Mouse (Mus musculus) heart, embryonic 15.5 days (tissue): Measurements from ENCODE around the gene Emilin3. TPM values are rescaled to one million over a fixed set of nuclear protein-coding genes. Genes with fewer than 3 reads are reported as not detected.
A peak's percentile ranks its signal among the peaks of the same experiment; 100 is the strongest.

Source experiments
- ATAC-seq: fragments of 200-750 bp; cut with Nextera tagmentation; replicated peaks from 2 replicates; pipeline ENCODE4 v1.8.0; 2017; ENCODE audit warnings: low read depth, moderate TSS enrichment; ENCODE audit not compliant: insufficient number of reproducible peaks, insufficient read depth, low FRiP score
- H3K27ac ChIP-seq: fragments of 300-500 bp; sonication (generic); 2 replicates; pipeline ENCODE4 v1.5.1; 2015; ENCODE audit warnings: mild to moderate bottlenecking, inconsistent platforms
- H3K27me3 ChIP-seq: fragments of 300-500 bp; sonication (generic); 2 replicates; pipeline ENCODE4 v1.6.1; 2015; ENCODE audit warnings: inconsistent platforms
- H3K36me3 ChIP-seq: fragments of 300-500 bp; sonication (generic); 2 replicates; pipeline ENCODE4 v1.6.1; 2015; ENCODE audit warnings: mild to moderate bottlenecking, inconsistent platforms
- H3K4me1 ChIP-seq: fragments of 300-500 bp; sonication (generic); replicated peaks from 2 replicates; pipeline ENCODE4 v1.6.1; 2015; ENCODE audit warnings: inconsistent platforms
- H3K4me2 ChIP-seq: fragments of 300-500 bp; sonication (generic); 2 replicates; pipeline ENCODE4 v1.6.1; 2015; ENCODE audit warnings: inconsistent platforms, mild to moderate bottlenecking, moderate library complexity
- H3K4me3 ChIP-seq: fragments of 300-500 bp; sonication (generic); 2 replicates; pipeline ENCODE4 v1.5.1; 2015; ENCODE audit warnings: mild to moderate bottlenecking, inconsistent platforms
- H3K9ac ChIP-seq: fragments of 300-500 bp; sonication (generic); 2 replicates; pipeline ENCODE4 v1.6.1; 2015; ENCODE audit warnings: mild to moderate bottlenecking, inconsistent platforms
- H3K9me3 ChIP-seq: fragments of 300-500 bp; sonication (generic); replicated peaks from 2 replicates; pipeline ENCODE4 v1.6.1; 2016; ENCODE audit warnings: inconsistent platforms
- WGBS: fragments of 180-500 bp; shearing (Covaris S2); methylation state at CpG from one replicate; pipeline ENCODE4 v1.1.7; 2015; ENCODE audit warnings: mixed read lengths; 5-methylcytosine and 5-hydroxymethylcytosine counted together
- polyA plus RNA-seq: library from polyadenylated mRNA; unstranded; fragments of >200 nt; fragmentation: Nextera tagmentation; extraction: Ambion mirVana; gene quantifications from 2 replicates; pipeline ENCODE4 v1.2.1, GENCODE M21; 2015

The Emilin3 gene
- polyA plus RNA-seq, 1 experiment from 2014 or later = 1.7 TPM

DNA sequence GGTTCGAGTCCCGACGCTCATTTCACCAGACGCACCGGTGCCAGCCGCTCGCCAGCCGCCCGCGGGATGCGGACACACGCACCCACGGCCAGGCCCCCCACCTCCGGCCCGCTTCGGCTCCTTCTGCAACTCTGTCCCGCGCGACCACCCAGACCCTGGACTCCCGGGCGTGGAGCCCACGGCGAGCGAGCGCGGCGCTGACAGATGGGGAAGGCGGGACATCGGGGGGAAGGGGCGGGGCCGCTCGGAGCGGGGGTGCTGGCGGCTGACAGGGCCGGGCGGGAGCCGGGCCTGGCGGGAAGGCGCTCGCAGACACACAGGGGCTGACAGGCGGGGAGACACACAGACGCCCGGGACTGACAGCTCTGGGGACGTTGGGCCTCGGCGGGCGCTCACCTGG, 39.7 kb downstream of the Emilin3 start:
- Histone ChIP-seq H3K9ac (peak overlapping the region; percentile 100), H3K27me3 (no peaks in the 10 kb centered on the region), H3K27ac (peak overlapping the region; percentile 99), H3K4me2 (peak overlapping the region; percentile 87), H3K4me3 (peak overlapping the region; percentile 99), H3K4me1 (peaks cover 10% of the 10 kb centered on the region), H3K9me3 (no peaks in the 10 kb centered on the region), H3K36me3 (no peaks in the 10 kb centered on the region)
- under 1% methylated on average over 43 of the region's 47 CpGs for WGBS
- ATAC-seq = peak; percentile 88

GRCm38 (mm10) chr2:160871310-160871709, 40.8 kb downstream of the Emilin3 start:
- Histone ChIP-seq H3K4me2 (no peak overlapping the region; the same call in 1 of the 2 replicates), H3K9ac (no peak overlapping the region), H3K27me3 (no peaks in the 10 kb centered on the region), H3K9me3 (no peaks in the 10 kb centered on the region), H3K4me1 (peaks cover 10% of the 10 kb centered on the region), H3K4me3 (no peak overlapping the region; the same call in 1 of the 2 replicates), H3K36me3 (no peaks in the 10 kb centered on the region), H3K27ac (no peak overlapping the region)
- 77% methylated on average over 3 of the region's 3 CpGs for WGBS
- ATAC-seq = no peak

DNA sequence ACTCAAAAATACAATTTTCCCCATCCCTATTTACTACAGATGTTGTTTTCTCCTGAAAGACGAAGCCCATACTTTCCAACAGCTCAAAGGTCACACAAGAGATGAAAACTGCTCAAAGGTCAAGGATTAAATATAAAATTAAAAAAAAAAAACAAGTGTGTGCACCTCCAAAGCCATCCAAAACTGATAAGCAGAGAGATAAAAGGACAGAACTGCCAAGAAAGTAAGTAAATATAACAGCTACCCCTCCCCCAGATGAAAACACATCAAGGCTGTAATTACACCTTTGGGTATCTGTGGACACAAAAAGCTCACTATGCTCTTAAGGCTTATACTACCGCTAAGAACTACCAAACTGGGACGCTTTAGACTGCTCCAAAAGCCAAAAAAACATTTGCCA, 42.7 kb downstream of the Emilin3 start:
- Histone ChIP-seq H3K9ac (no peak overlapping the region), H3K4me2 (no peak overlapping the region), H3K27me3 (no peaks in the 10 kb centered on the region), H3K4me3 (no peak overlapping the region), H3K36me3 (no peaks in the 10 kb centered on the region), H3K4me1 (peaks cover 10% of the 10 kb centered on the region), H3K27ac (no peak overlapping the region), H3K9me3 (no peaks in the 10 kb centered on the region)
- WGBS = 78% methylated on average over 3 of the region's 3 CpGs
- no peak for ATAC-seq

- H3K9me3 ChIP-seq = no peaks in the 10 kb centered on the region
- no peak for ATAC-seq
- H3K4me1 ChIP-seq = no peaks in the 10 kb centered on the region; the same call in 1 of the 2 replicates
- H3K27ac ChIP-seq = no peak overlapping the region
- 88% methylated on average over 2 of the region's 2 CpGs for WGBS
- H3K4me2 ChIP-seq = no peak overlapping the region
- H3K9ac ChIP-seq = no peak overlapping the region
- H3K4me3 ChIP-seq = no peak overlapping the region
- no peaks in the 10 kb centered on the region for H3K27me3 ChIP-seq
- no peaks in the 10 kb centered on the region for H3K36me3 ChIP-seq
Measured at GRCm38 (mm10) chr2:160865266-160865665, 46.9 kb downstream of the Emilin3 start.

DNA sequence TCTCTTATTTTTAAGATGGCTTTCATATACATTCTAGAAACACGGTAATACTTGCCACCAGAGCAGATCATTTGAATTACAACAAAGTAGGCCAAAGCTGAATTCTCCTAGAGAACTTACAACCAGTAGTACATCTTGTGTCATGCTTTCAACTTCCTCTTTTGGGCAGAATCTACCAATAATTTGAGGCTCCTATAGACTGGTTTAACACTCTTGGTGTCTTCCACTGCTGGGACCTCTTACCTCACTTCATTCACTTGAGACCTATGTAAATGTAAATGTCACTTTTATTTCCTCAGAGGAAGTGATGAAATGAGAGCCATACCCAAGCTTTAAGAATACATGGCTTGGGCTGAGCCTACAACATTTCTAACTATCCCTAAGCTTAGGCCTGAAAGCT, 48.0 kb downstream of the Emilin3 start:
- H3K36me3 ChIP-seq = no peaks in the 10 kb centered on the region
- no peak for ATAC-seq
- no peak overlapping the region for H3K4me3 ChIP-seq
- no peak overlapping the region for H3K27ac ChIP-seq
- no peaks in the 10 kb centered on the region; the same call in 1 of the 2 replicates for H3K4me1 ChIP-seq
- WGBS = 83% methylated on average over 1 of the region's 1 CpGs
- H3K27me3 ChIP-seq = no peaks in the 10 kb centered on the region
- no peaks in the 10 kb centered on the region for H3K9me3 ChIP-seq
- H3K9ac ChIP-seq = no peak overlapping the region
- H3K4me2 ChIP-seq = no peak overlapping the region

DNA sequence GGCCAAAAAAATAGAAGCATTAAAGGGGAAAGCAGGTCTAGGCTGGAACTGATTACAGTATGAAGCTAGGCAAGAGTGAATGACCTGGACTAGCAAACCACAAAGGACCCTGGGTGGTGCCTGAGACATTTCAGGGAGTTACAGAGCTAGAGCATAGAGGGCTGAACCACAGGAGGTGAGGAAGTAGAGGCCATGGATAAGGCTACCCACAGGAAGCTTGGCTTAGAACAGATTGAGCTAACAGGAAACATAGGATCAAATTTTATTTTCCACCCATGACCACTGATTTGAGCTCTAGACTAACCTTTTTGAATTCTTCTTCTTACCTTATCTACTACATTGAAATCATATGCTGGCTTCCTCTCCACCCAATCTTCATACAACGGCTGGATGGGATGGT, 51.8 kb downstream of the Emilin3 start:
- H3K27ac ChIP-seq = no peak overlapping the region
- H3K36me3 ChIP-seq = no peaks in the 10 kb centered on the region
- H3K4me2 ChIP-seq = no peak overlapping the region
- no peak overlapping the region for H3K4me3 ChIP-seq
- 50% methylated on average over 1 of the region's 1 CpGs for WGBS
- H3K27me3 ChIP-seq = no peaks in the 10 kb centered on the region
- H3K4me1 ChIP-seq = no peaks in the 10 kb centered on the region
- no peaks in the 10 kb centered on the region for H3K9me3 ChIP-seq
- H3K9ac ChIP-seq = no peak overlapping the region
- no peak for ATAC-seq

Other genes starting within 250 kb of the Emilin3 start
- 25.3 and 32.7 TPM in 2 replicates for gene Plcg1, start 181.0 kb downstream of the Emilin3 start, polyA plus RNA-seq
- 5.9 and 7.9 TPM in 2 replicates for gene Zhx3, start 39.3 kb downstream of the Emilin3 start, polyA plus RNA-seq
- gene Lpin3, start 31.7 kb downstream of the Emilin3 start, polyA plus RNA-seq = 0.69 and 1.7 TPM in 2 replicates
- 17.1 and 20.4 TPM in 2 replicates for gene Chd6, start 196.7 kb upstream of the Emilin3 start, polyA plus RNA-seq